Mouse (Mus musculus) myocyte (in vitro differentiated cells): ENCODE results near the gene Gm45261.

Experiments
- CEBPB ChIP-seq: IDR thresholded peaks from 2 replicates; pipeline ENCODE4 v1.6.1; 2011; ENCODE audit warnings: mild to moderate bottlenecking, moderate library complexity; ENCODE audit not compliant: poor library complexity, insufficient read depth, severe bottlenecking
- E2F4 ChIP-seq: IDR thresholded peaks from one replicate; pipeline ENCODE4 v1.6.1; 2011; ENCODE audit warnings: mild to moderate bottlenecking, control low read depth, moderate library complexity; ENCODE audit not compliant: insufficient read depth
- MAX ChIP-seq: IDR thresholded peaks from one replicate; pipeline ENCODE4 v1.6.1; 2011; ENCODE audit warnings: low read depth, mild to moderate bottlenecking, control low read depth
- MYOD1 ChIP-seq, 3 experiments: IDR thresholded peaks; one replicate each; pipeline ENCODE4 v1.6.1; 2011; ENCODE audit warnings: control low read depth in 2 of 3, low read depth in 2 of 3, mild to moderate bottlenecking in 2 of 3, moderate library complexity in 1 of 3; ENCODE audit not compliant: insufficient read length in 2 of 3, control insufficient read depth in 1 of 3
- MYOG ChIP-seq, 3 experiments: IDR thresholded peaks; one replicate each; pipeline ENCODE4 v1.6.1; 2011; ENCODE audit warnings: control low read depth in 2 of 3, low read depth in 2 of 3, mild to moderate bottlenecking in 2 of 3; ENCODE audit not compliant: insufficient read length in 2 of 3, control insufficient read depth in 1 of 3, insufficient read depth in 1 of 3
- POLR2A ChIP-seq: IDR thresholded peaks from one replicate; pipeline ENCODE4 v1.6.1; 2011; ENCODE audit warnings: low read depth, mild to moderate bottlenecking, control low read depth, moderate library complexity; ENCODE audit not compliant: insufficient read length
- POLR2AphosphoS2 ChIP-seq: IDR thresholded peaks from one replicate; pipeline ENCODE4 v1.6.1; 2011; ENCODE audit warnings: low read depth, control low read depth; ENCODE audit not compliant: insufficient read length
- REST ChIP-seq: IDR thresholded peaks from one replicate; pipeline ENCODE4 v1.6.1; 2011; ENCODE audit warnings: mild to moderate bottlenecking, control low read depth, moderate library complexity; ENCODE audit not compliant: insufficient read depth, insufficient read length
- SRF ChIP-seq: IDR thresholded peaks from one replicate; pipeline ENCODE4 v1.6.1; 2011; ENCODE audit warnings: low read depth; ENCODE audit not compliant: control insufficient read depth, insufficient read length
- TCF12 ChIP-seq: IDR thresholded peaks from one replicate; pipeline ENCODE4 v1.6.1; 2011; ENCODE audit warnings: mild to moderate bottlenecking, control low read depth; ENCODE audit not compliant: poor library complexity, insufficient read depth, severe bottlenecking
- TCF3 ChIP-seq: IDR thresholded peaks from one replicate; pipeline ENCODE4 v1.6.1; 2011; ENCODE audit warnings: low read depth, control low read depth; ENCODE audit not compliant: insufficient read length
- USF1 ChIP-seq: IDR thresholded peaks from one replicate; pipeline ENCODE4 v1.6.1; 2011; ENCODE audit warnings: low read depth, mild to moderate bottlenecking, control low read depth, moderate library complexity

DNA sequence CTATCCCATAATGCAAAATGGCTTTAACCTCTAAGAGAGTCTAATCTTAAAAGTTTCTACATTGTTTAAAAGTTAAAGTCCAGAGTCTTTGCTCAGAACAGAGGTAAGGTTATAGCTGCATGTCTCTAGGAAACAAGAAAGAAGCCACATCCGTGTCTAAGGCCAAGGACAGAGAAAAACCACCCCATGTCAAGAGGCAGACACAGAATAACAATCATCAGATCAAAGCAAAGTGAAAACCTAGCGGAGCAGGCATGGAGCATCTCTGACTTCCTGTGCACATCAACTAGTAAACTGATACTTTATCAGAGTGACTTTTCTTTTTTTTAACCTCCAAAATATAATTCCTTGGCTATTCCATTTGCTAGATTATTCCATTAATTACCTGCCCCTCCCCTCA lies 20.3 kb downstream of the Gm45261 start:
- no peak for TF ChIP-seq MYOD1 (IDR thresholded peaks at IDR 0.05; ENCODE audit: control insufficient read depth in 1 of 3, insufficient read length in 2 of 3, low read depth in 2 of 3)
- no peak for TF ChIP-seq MAX
- no peak for TF ChIP-seq POLR2A
- TF ChIP-seq USF1, result no peak
- no peak for TF ChIP-seq CEBPB
- no peak for TF ChIP-seq MYOG (IDR thresholded peaks at IDR 0.05; ENCODE audit: control insufficient read depth in 1 of 3, insufficient read depth in 1 of 3, insufficient read length in 2 of 3, low read depth in 2 of 3)
- no peak for TF ChIP-seq E2F4
- no peak for TF ChIP-seq POLR2AphosphoS2
- TF ChIP-seq TCF12, result no peak
- no peak for TF ChIP-seq SRF
- TF ChIP-seq TCF3, result no peak
- no peak for TF ChIP-seq REST
